Mouse (Mus musculus): ENCODE data around the gene 2310057M21Rik.

Gene 2310057M21Rik

GRCm38 (mm10) chr7:131322192-131322591, 40.4 kb downstream of the 2310057M21Rik start, which contains the start of gene Cuzd1:
Cuzd1 (minus strand) TSS chr7:131322292.
- no peak for DNase-seq (ENCODE audit: low read depth, low spot score)

- DNase-seq (ENCODE audit: low read depth, low spot score) = no peak
These were observed 44.2 kb downstream of the 2310057M21Rik start for GRCm38 (mm10) chr7:131318340-131318739.

- DNase-seq (ENCODE audit: low read depth, low spot score) = peak; percentile 2
These were observed 45.0 kb downstream of the 2310057M21Rik start for GRCm38 (mm10) chr7:131317587-131317986.

- DNase-seq (ENCODE audit: low read depth, low spot score) = no peak
These were observed 48.1 kb downstream of the 2310057M21Rik start for GRCm38 (mm10) chr7:131314493-131314892.

- no peak for DNase-seq (ENCODE audit: low read depth, low spot score)
These were observed 55.8 kb downstream of the 2310057M21Rik start for GRCm38 (mm10) chr7:131306733-131307132.

- no peak for DNase-seq (ENCODE audit: low read depth, low spot score)
These were observed 59.2 kb downstream of the 2310057M21Rik start for GRCm38 (mm10) chr7:131303340-131303739.

- DNase-seq (ENCODE audit: low read depth, low spot score) = no peak
These were observed 65.4 kb downstream of the 2310057M21Rik start for GRCm38 (mm10) chr7:131297151-131297550.
